ENCODE assay signal across 8 mouse cellular contexts in the genomic region with DNA sequence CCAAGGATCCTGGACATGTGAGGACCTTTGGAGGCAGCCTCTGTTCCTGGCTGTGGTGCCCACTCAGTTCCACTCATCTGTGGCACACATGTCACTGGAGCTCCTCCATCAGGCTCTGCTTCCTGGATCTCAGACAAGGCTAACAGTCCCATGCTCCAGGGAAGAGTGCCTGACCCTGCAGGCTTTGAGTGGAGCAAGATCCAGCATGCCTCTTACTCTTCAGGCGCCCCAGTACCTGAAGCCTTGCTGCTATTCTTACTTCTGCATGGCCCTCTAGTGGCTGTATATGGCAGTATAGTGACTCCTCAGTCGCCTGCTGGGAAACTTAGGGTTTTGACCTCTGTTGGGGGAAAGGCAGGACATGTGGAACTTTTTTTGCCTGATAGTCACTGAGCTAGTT. TPM values are rescaled to one million over a fixed set of nuclear protein-coding genes. Genes with fewer than 3 reads are reported as not detected.
DNase-seq lines count a peak whose midpoint lies in the region.

No protein-coding gene starts in this region.

- intact Hi-C loops in heart, postnatal 10 days (cut with DNase I), result loop anchor here (1.0 kb wide), 2 partner anchors 17 to 56 kb away; partner anchors contain the start of gene Tppp

- DNase-seq in layer of hippocampus, postnatal 10 days (ENCODE audit: low spot score in 2 of 2), result peak; percentile 25 to 48
- DNase-seq in layer of hippocampus, adult 8-10 months (ENCODE audit: low spot score in 2 of 2), result no peak
- peak; percentile 34 for DNase-seq in MN1 (ENCODE audit: low spot score)
- DNase-seq in embryo, embryonic 10 days (ENCODE audit: low spot score), result peak; percentile 75
- DNase-seq in heart, postnatal 10 days, result peak; percentile 75 to 77
- peak; percentile 55 to 67 for DNase-seq in kidney, postnatal 25 days
- DNase-seq in mesoderm, embryonic 11.5 days (ENCODE audit: low read depth, low spot score), result peak; percentile 44
- peak; percentile 50 to 57 for DNase-seq in urinary bladder, postnatal 36 days (ENCODE audit: low spot score in 2 of 2)

RNA-seq across cellular contexts. Expression of gene Tppp, which starts 17.0 kb away (rescaled TPM):
- 100 to 1,000 TPM; 102 TPM for total RNA-seq in layer of hippocampus, postnatal 10 days (2021)
- total RNA-seq in layer of hippocampus, adult 8-10 months (2022), result 100 to 1,000 TPM; 243 to 278 (median 268) TPM
- total RNA-seq in heart, postnatal 10 days (2021), result 10 to 100 TPM; 15.9 to 17.2 TPM

RNA-seq across cellular contexts. Expression of gene Cep72, which starts 35.9 kb away (rescaled TPM):
- 1 to 10 TPM; 1.9 to 2.7 TPM for total RNA-seq in layer of hippocampus, postnatal 10 days (2021)
- total RNA-seq in layer of hippocampus, adult 8-10 months (2022), result 1 to 10 TPM; 1.0 to 2.4 (median 1.1) TPM
- total RNA-seq in heart, postnatal 10 days (2021), result 1 to 10 TPM; 2.0 to 2.8 TPM

Comparison
In these comparisons a context has a peak if more than half of its experiments do, and no peak if none do; other contexts are left out.
1. DNase-seq: peak in layer of hippocampus, postnatal 10 days (2 of 2), MN1 (single experiment), embryo, embryonic 10 days (single experiment), heart, postnatal 10 days (2 of 2), kidney, postnatal 25 days (2 of 2), mesoderm, embryonic 11.5 days (single experiment) and urinary bladder, postnatal 36 days (2 of 2); none in layer of hippocampus, adult 8-10 months (0 of 2).
2. RNA of gene Tppp, which starts 17.0 kb away (total RNA-seq): 243 to 278 TPM in layer of hippocampus, adult 8-10 months and 102 TPM in layer of hippocampus, postnatal 10 days; 15.9 to 17.2 TPM in heart, postnatal 10 days; every median in the first group is over 4 times any median in the second.